Mouse (Mus musculus) intestine, embryonic 15.5 days (tissue): ENCODE data around the gene Tent2. TPM values are rescaled to one million over a fixed set of nuclear protein-coding genes. Genes with fewer than 3 reads are reported as not detected.

Experiments
- polyA plus RNA-seq: library from polyadenylated mRNA; unstranded; fragments of >200 nt; fragmentation: Nextera tagmentation; extraction: Ambion mirVana; gene quantifications from 2 replicates; pipeline ENCODE4 v1.2.1, GENCODE M21; 2015

The Tent2 gene
- polyA plus RNA-seq, 1 experiment from 2014 or later: 60.1 TPM

Other genes with a start within 250 kb of the Tent2 start
- 0.04 and 0.08 TPM in 2 replicates for gene Cmya5, start 47.7 kb downstream of the Tent2 start, polyA plus RNA-seq
- gene Homer1, start 107.2 kb upstream of the Tent2 start, polyA plus RNA-seq: 4.3 and 5.0 TPM in 2 replicates